Mouse (Mus musculus): Measurements from ENCODE around the gene Cadps.

DNA sequence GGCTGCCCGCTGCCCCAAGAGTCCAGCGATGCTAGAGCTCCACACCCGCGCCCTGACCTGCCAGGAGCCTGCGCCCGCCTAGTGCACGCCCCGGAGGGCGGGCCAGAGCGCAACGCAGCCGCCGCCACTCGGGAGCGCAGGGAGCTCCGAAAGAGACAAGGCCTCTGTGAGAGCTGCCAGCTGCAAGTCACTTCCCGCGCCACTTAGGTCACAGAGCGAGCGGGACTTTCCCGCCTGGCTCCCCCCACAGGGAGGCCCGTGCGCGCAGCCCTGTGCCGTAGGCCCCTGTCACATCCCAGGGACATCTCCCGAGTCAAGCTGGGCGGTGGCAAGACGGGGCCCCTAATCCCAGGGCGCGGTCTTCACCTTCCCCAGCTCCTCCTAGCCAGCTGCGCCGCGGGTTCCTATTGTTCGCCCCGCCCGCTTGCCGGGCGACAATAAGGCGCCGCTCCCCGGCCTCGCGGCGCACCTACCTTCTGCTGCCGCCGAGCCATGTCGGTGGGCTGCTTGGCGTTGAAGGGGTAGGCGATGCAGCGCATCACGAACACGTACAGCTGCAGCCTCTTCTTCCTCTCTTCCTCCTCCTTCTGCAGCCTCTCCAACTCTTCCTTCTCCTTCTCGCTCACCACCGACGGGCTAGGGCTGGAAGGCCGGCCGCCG is 918 bp downstream of the Cadps start:
- TF ChIP-seq CTCF (conservative IDR thresholded peaks at IDR 0.05 in 1 of 2, IDR thresholded peaks at IDR 0.05 in 1 of 2; ENCODE audit: low read depth in 2 of 2, low read length in 2 of 2) (no peak), MAFK (IDR thresholded peaks at IDR 0.05; ENCODE audit: insufficient replicate concordance, low read length) (no peak), CHD2 (IDR thresholded peaks at IDR 0.05; ENCODE audit: low read length) (no peak)
